22 mouse cellular contexts compared by ENCODE assay signal in genomic region chr13:19149574-19149973, GRCm38 (mm10).
DNase-seq lines count a peak whose midpoint lies in the region; ATAC-seq and TF ChIP-seq lines count a peak whose summit lies in the region.
"Had no signal": no experiment of that assay in that cellular context is flagged by ENCODE, and none has a peak within 500 bp of the region (broad histone marks: within the 10 kb centered on the region; RNA-seq: fewer than 3 reads in every experiment).

No protein-coding gene starts in this region.

- WGBS in forebrain, embryonic 14.5 days, result 84% methylated on average over 8 of the region's 8 CpGs
- WGBS in forebrain, embryonic 15.5 days, result 80% methylated on average over 8 of the region's 8 CpGs
- 74% methylated on average over 8 of the region's 8 CpGs for WGBS in limb, embryonic 14.5 days
- 93% methylated on average over 8 of the region's 8 CpGs for WGBS in limb, embryonic 10.5 days
- WGBS in neural tube, embryonic 14.5 days, result 91% methylated on average over 8 of the region's 8 CpGs
- 84% methylated on average over 8 of the region's 8 CpGs for WGBS in neural tube, embryonic 15.5 days
- 83% methylated on average over 8 of the region's 8 CpGs for WGBS in stomach, embryonic 16.5 days

- no peaks in the 10 kb centered on the region for H3K27me3 ChIP-seq in forebrain, embryonic 14.5 days (replicated peaks; ENCODE audit: control insufficient read depth, insufficient read depth, low read length)
- no peaks in the 10 kb centered on the region for H3K27me3 ChIP-seq in forebrain, embryonic 15.5 days
- H3K27me3 ChIP-seq in limb, embryonic 14.5 days (ENCODE audit: control insufficient read depth, insufficient read depth, low read length), result no peaks in the 10 kb centered on the region
- no peaks in the 10 kb centered on the region for H3K27me3 ChIP-seq in limb, embryonic 10.5 days (ENCODE audit: low read depth, poor library complexity, severe bottlenecking)
- H3K27me3 ChIP-seq in neural tube, embryonic 14.5 days (ENCODE audit: control insufficient read depth, insufficient read depth, low read length), result no peaks in the 10 kb centered on the region
- no peaks in the 10 kb centered on the region for H3K27me3 ChIP-seq in neural tube, embryonic 15.5 days (replicated peaks)
- no peaks in the 10 kb centered on the region for H3K27me3 ChIP-seq in stomach, embryonic 16.5 days (ENCODE audit: control insufficient read depth, insufficient read depth, low read length)
- H3K27me3 ChIP-seq: limb, embryonic 13.5 days; liver, embryonic 15.5 days; lung, embryonic 15.5 days had no signal

- no peaks in the 10 kb centered on the region for H3K4me1 ChIP-seq in forebrain, embryonic 14.5 days (ENCODE audit: control insufficient read depth, insufficient read depth, low read length)
- no peaks in the 10 kb centered on the region for H3K4me1 ChIP-seq in forebrain, embryonic 15.5 days
- H3K4me1 ChIP-seq in limb, embryonic 14.5 days (ENCODE audit: control insufficient read depth, insufficient read depth, low read length), result no peaks in the 10 kb centered on the region
- no peaks in the 10 kb centered on the region for H3K4me1 ChIP-seq in limb, embryonic 10.5 days
- no peaks in the 10 kb centered on the region for H3K4me1 ChIP-seq in neural tube, embryonic 14.5 days (ENCODE audit: control insufficient read depth, insufficient read depth, low read length)
- H3K4me1 ChIP-seq in neural tube, embryonic 15.5 days, result peaks cover 2% of the 10 kb centered on the region; the same call in 1 of the 2 replicates
- no peaks in the 10 kb centered on the region for H3K4me1 ChIP-seq in stomach, embryonic 16.5 days (ENCODE audit: control insufficient read depth, insufficient read depth, low read length)
- H3K4me1 ChIP-seq: forebrain, embryonic 10.5 days; heart, embryonic 10.5 days; limb, embryonic 13.5 days; lung, embryonic 15.5 days had no signal

- H3K27ac ChIP-seq in forebrain, embryonic 14.5 days (ENCODE audit: low read depth, low read length), result no peak overlapping the region
- no peak overlapping the region for H3K27ac ChIP-seq in forebrain, embryonic 15.5 days (replicated peaks)
- no peak overlapping the region for H3K27ac ChIP-seq in limb, embryonic 14.5 days (replicated peaks; ENCODE audit: low read depth, low read length)
- H3K27ac ChIP-seq in limb, embryonic 10.5 days, result no peak overlapping the region
- H3K27ac ChIP-seq in neural tube, embryonic 14.5 days (ENCODE audit: low read depth, low read length), result no peak overlapping the region
- no peak overlapping the region for H3K27ac ChIP-seq in neural tube, embryonic 15.5 days (replicated peaks)
- no peak overlapping the region for H3K27ac ChIP-seq in stomach, embryonic 16.5 days (ENCODE audit: low read length)
- H3K27ac ChIP-seq: forebrain, embryonic 10.5 days; heart, embryonic 10.5 days; limb, embryonic 13.5 days; lung, embryonic 15.5 days had no signal

- no peaks in the 10 kb centered on the region for H3K9me3 ChIP-seq in forebrain, embryonic 14.5 days (replicated peaks; ENCODE audit: control insufficient read depth, low read length)
- H3K9me3 ChIP-seq in forebrain, embryonic 15.5 days, result no peaks in the 10 kb centered on the region
- H3K9me3 ChIP-seq in limb, embryonic 14.5 days (ENCODE audit: control insufficient read depth, low read length), result no peaks in the 10 kb centered on the region
- H3K9me3 ChIP-seq in limb, embryonic 10.5 days (replicated peaks), result no peaks in the 10 kb centered on the region
- H3K9me3 ChIP-seq in neural tube, embryonic 14.5 days (ENCODE audit: control insufficient read depth, low read length), result no peaks in the 10 kb centered on the region
- H3K9me3 ChIP-seq in neural tube, embryonic 15.5 days (replicated peaks), result no peaks in the 10 kb centered on the region
- no peaks in the 10 kb centered on the region for H3K9me3 ChIP-seq in stomach, embryonic 16.5 days (replicated peaks; ENCODE audit: control insufficient read depth, low read length)
- H3K9me3 ChIP-seq: forebrain, embryonic 10.5 days; heart, embryonic 10.5 days; limb, embryonic 13.5 days; liver, embryonic 15.5 days; lung, embryonic 15.5 days had no signal

- no peak overlapping the region for H3K4me2 ChIP-seq in forebrain, embryonic 14.5 days (ENCODE audit: low read length)
- H3K4me2 ChIP-seq in forebrain, embryonic 15.5 days (replicated peaks), result no peak overlapping the region
- no peak overlapping the region for H3K4me2 ChIP-seq in limb, embryonic 14.5 days (replicated peaks; ENCODE audit: low read depth, low read length, severe bottlenecking)
- H3K4me2 ChIP-seq in neural tube, embryonic 14.5 days (ENCODE audit: low read depth, low read length), result no peak overlapping the region
- H3K4me2 ChIP-seq in neural tube, embryonic 15.5 days, result no peak overlapping the region
- H3K4me2 ChIP-seq in stomach, embryonic 16.5 days (ENCODE audit: low read depth, low read length), result no peak overlapping the region
- H3K4me2 ChIP-seq: limb, embryonic 13.5 days; lung, embryonic 15.5 days had no signal

- no peak for TF ChIP-seq POLR2A in limb, embryonic 14.5 days (IDR thresholded peaks at IDR 0.05; ENCODE audit: borderline replicate concordance, extremely low read depth, insufficient read depth, insufficient read length)

- no peak for DNase-seq in forebrain, embryonic 14.5 days (ENCODE audit: low spot score)
- no peak for DNase-seq in limb, embryonic 14.5 days (ENCODE audit: low spot score)
- no peak for DNase-seq in limb, embryonic 10.5 days (ENCODE audit: low spot score)
- DNase-seq: adrenal gland, postnatal 36 days; cerebellum, adult 9-10 months; gastrocnemius, postnatal 10 days; kidney, adult 9 months; kidney, postnatal 14 days; lung, postnatal 36 days; thymus, postnatal 14 days had no signal

- 0 out of 2 replicates have a peak, but pooled peaks have one; percentile 12 for ATAC-seq in forebrain, embryonic 14.5 days
- no peak for ATAC-seq in forebrain, embryonic 15.5 days (replicated peaks)
- ATAC-seq in limb, embryonic 14.5 days (ENCODE audit: low FRiP score, low read depth), result 0 out of 2 replicates have a peak, but pooled peaks have one; percentile 23
- 0 out of 2 replicates have a peak, but pooled peaks have one; percentile 16 for ATAC-seq in neural tube, embryonic 14.5 days (ENCODE audit: low read depth)
- no peak for ATAC-seq in neural tube, embryonic 15.5 days (ENCODE audit: low FRiP score)
- ATAC-seq in stomach, embryonic 16.5 days (ENCODE audit: insufficient read depth, low FRiP score), result peak; percentile 33; the same call in 1 of the 2 replicates
- no peak for ATAC-seq in megakaryocyte progenitor cell, adult 5-6 weeks (replicated peaks; ENCODE audit: poor library complexity)
- ATAC-seq: CD4-positive, CD25-positive, alpha-beta regulatory T cell, adult 4 months; intestine, embryonic 16.5 days had no signal

- peaks cover 5% of the 10 kb centered on the region; the same call in 1 of the 2 replicates for H3K36me3 ChIP-seq in forebrain, embryonic 14.5 days (ENCODE audit: control insufficient read depth, insufficient read depth, low read length)
- 0 out of 2 replicates have a peak, but pooled peaks cover 8% of the 10 kb centered on the region for H3K36me3 ChIP-seq in forebrain, embryonic 15.5 days
- H3K36me3 ChIP-seq in limb, embryonic 14.5 days (ENCODE audit: control insufficient read depth, insufficient read depth, low read length), result no peaks in the 10 kb centered on the region
- no peaks in the 10 kb centered on the region for H3K36me3 ChIP-seq in limb, embryonic 10.5 days
- 0 out of 2 replicates have a peak, but pooled peaks cover 5% of the 10 kb centered on the region for H3K36me3 ChIP-seq in neural tube, embryonic 14.5 days (ENCODE audit: control insufficient read depth, insufficient read depth, low read length)
- H3K36me3 ChIP-seq in neural tube, embryonic 15.5 days, result peaks cover 14% of the 10 kb centered on the region
- H3K36me3 ChIP-seq in stomach, embryonic 16.5 days (ENCODE audit: control insufficient read depth, insufficient read depth, low read length), result no peaks in the 10 kb centered on the region
- H3K36me3 ChIP-seq: forebrain, embryonic 10.5 days; heart, embryonic 10.5 days; limb, embryonic 13.5 days; liver, embryonic 15.5 days; lung, embryonic 15.5 days had no signal

- no peak overlapping the region for H3K4me3 ChIP-seq in forebrain, embryonic 14.5 days (ENCODE audit: low read depth, low read length)
- no peak overlapping the region for H3K4me3 ChIP-seq in forebrain, embryonic 15.5 days
- no peak overlapping the region for H3K4me3 ChIP-seq in limb, embryonic 14.5 days (replicated peaks; ENCODE audit: low read length)
- H3K4me3 ChIP-seq in limb, embryonic 10.5 days, result no peak overlapping the region
- no peak overlapping the region for H3K4me3 ChIP-seq in neural tube, embryonic 14.5 days (ENCODE audit: low read depth, low read length)
- H3K4me3 ChIP-seq in neural tube, embryonic 15.5 days (replicated peaks), result no peak overlapping the region
- H3K4me3 ChIP-seq in stomach, embryonic 16.5 days (replicated peaks; ENCODE audit: low read length), result no peak overlapping the region
- H3K4me3 ChIP-seq: forebrain, embryonic 10.5 days; heart, embryonic 10.5 days; limb, embryonic 13.5 days; liver, embryonic 15.5 days; lung, embryonic 15.5 days had no signal

- no peak overlapping the region for H3K9ac ChIP-seq in forebrain, embryonic 14.5 days (ENCODE audit: low read length)
- H3K9ac ChIP-seq in forebrain, embryonic 15.5 days (replicated peaks), result no peak overlapping the region
- no peak overlapping the region for H3K9ac ChIP-seq in limb, embryonic 14.5 days (ENCODE audit: low read depth, low read length, severe bottlenecking)
- no peak overlapping the region for H3K9ac ChIP-seq in neural tube, embryonic 14.5 days (replicated peaks; ENCODE audit: low read depth, low read length)
- no peak overlapping the region for H3K9ac ChIP-seq in neural tube, embryonic 15.5 days (replicated peaks)
- H3K9ac ChIP-seq in stomach, embryonic 16.5 days (ENCODE audit: low read length), result no peak overlapping the region
- H3K9ac ChIP-seq: limb, embryonic 13.5 days; liver, embryonic 15.5 days; lung, embryonic 15.5 days had no signal

Comparison
In these comparisons a context has a peak if more than half of its experiments do, and no peak if none do; other contexts are left out.
1. ATAC-seq: peak in forebrain, embryonic 14.5 days (single experiment), limb, embryonic 14.5 days (single experiment), neural tube, embryonic 14.5 days (single experiment) and stomach, embryonic 16.5 days (single experiment); none in forebrain, embryonic 15.5 days (single experiment), neural tube, embryonic 15.5 days (single experiment) and megakaryocyte progenitor cell, adult 5-6 weeks (single experiment).